Mouse (Mus musculus) forebrain, postnatal 0 days (tissue): ENCODE results near the gene Phactr2. TPM values are rescaled to one million over a fixed set of nuclear protein-coding genes. Genes with fewer than 3 reads are reported as not detected.

Experiments
- ATAC-seq: fragments of 200-750 bp; cut with Nextera tagmentation; 2 replicates; pipeline ENCODE4 v1.8.0; 2017; ENCODE audit warnings: mild to moderate bottlenecking, moderate library complexity
- DNase-seq: peaks from one replicate; pipeline ENCODE4 v3.0.0-alpha.2; 2015
- H3K27ac ChIP-seq: fragments of 300-500 bp; sonication (generic); 2 replicates; pipeline ENCODE4 v1.5.1; 2014; ENCODE audit warnings: low read depth, mild to moderate bottlenecking, antibody characterized with exemption, low read length, moderate library complexity, mixed read lengths
- H3K27me3 ChIP-seq: fragments of 300-500 bp; sonication (generic); 2 replicates; pipeline ENCODE4 v1.6.1; 2014; ENCODE audit warnings: mild to moderate bottlenecking, low read length, mixed read lengths; ENCODE audit not compliant: insufficient read depth
- H3K36me3 ChIP-seq: fragments of 300-500 bp; sonication (generic); 2 replicates; pipeline ENCODE4 v1.6.1; 2014; ENCODE audit warnings: mild to moderate bottlenecking, moderate library complexity; ENCODE audit not compliant: insufficient read depth
- H3K4me1 ChIP-seq: fragments of 300-500 bp; sonication (generic); 2 replicates; pipeline ENCODE4 v1.6.1; 2014; ENCODE audit warnings: antibody characterized with exemption; ENCODE audit not compliant: insufficient read depth
- H3K4me2 ChIP-seq: fragments of 300-500 bp; sonication (generic); 2 replicates; pipeline ENCODE4 v1.6.1; 2014; ENCODE audit warnings: low read depth, mild to moderate bottlenecking, moderate library complexity
- H3K4me3 ChIP-seq: fragments of 300-500 bp; sonication (generic); 2 replicates; pipeline ENCODE4 v1.5.1; 2014; ENCODE audit warnings: low read depth, low read length, mixed read lengths
- H3K9ac ChIP-seq: fragments of 300-500 bp; sonication (generic); 2 replicates; pipeline ENCODE4 v1.6.1; 2014; ENCODE audit warnings: mild to moderate bottlenecking
- H3K9me3 ChIP-seq: fragments of 300-500 bp; sonication (generic); 2 replicates; pipeline ENCODE4 v1.6.1; 2016; ENCODE audit warnings: low read length
- CTCF ChIP-seq: sonication (generic); IDR thresholded peaks from 2 replicates; pipeline ENCODE4 v1.5.1; 2016; ENCODE audit warnings: antibody characterized with exemption, control low read depth, low read depth
- WGBS: fragments of 180-500 bp; shearing (Covaris S2); extraction: QIAGEN DNeasy Blood & Tissue Kit; methylation state at CpG from one replicate; pipeline ENCODE4 v1.1.7; 2014; 5-methylcytosine and 5-hydroxymethylcytosine counted together
- polyA plus RNA-seq: library from polyadenylated mRNA; unstranded; fragments of >200 nt; fragmentation: Nextera tagmentation; extraction: Ambion mirVana; gene quantifications from 2 replicates; pipeline ENCODE4 v1.2.1, GENCODE M21; 2015
- total RNA-seq: library from RNA; depleted of rRNA; stranded (reverse); fragments of >200 nt; gene quantifications from 2 replicates; pipeline ENCODE4 v1.2.3, GENCODE M21; 2014; rRNA removed

The Phactr2 gene
- total and polyA plus RNA-seq, 2 experiments from 2014 or later = 8.1 to 10.5 TPM

DNA sequence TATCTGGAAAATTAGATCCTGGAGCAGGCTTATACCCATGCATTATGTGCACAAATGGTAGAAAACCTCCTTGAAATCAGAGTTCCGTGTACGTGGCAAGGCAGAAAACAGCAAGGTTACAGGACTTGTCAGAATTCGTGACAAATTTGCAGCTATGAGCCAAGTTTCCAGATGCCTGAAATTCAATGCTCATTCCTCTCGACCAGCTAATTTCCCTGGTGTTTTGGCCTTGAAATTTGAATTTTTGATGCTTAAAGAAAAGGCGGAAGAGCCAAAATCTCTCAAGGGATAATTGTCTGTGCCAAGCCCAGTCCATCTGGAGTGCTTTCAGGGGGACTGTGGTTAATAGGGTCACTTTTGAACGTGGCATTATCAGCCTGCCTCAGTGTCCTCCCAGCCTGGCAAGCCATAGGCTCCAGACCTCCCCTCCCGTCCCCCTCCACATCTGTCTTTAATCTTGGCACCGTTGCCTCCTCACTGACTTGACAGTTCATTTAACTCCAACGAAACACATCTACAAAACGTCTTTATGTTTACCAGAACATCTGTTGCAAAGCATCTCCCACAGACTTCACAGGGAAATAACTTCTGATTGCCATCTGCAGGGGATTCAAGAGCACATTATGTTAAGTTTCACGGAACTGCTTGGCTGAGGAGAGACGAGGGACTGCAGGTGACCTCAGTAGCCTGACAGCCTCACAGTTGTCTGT lies 303.3 kb downstream of the Phactr2 start:
- no peak overlapping the region for H3K4me2 ChIP-seq
- DNase-seq = peak; percentile 48
- H3K9me3 ChIP-seq = no peaks in the 10 kb centered on the region
- no peak overlapping the region for H3K4me3 ChIP-seq
- no peak overlapping the region for H3K27ac ChIP-seq
- TF ChIP-seq CTCF = no peak
- no peak overlapping the region for H3K9ac ChIP-seq
- no peaks in the 10 kb centered on the region for H3K27me3 ChIP-seq
- 26% methylated on average over 12 of the region's 12 CpGs for WGBS
- peaks cover 11% of the 10 kb centered on the region; the same call in 1 of the 2 replicates for H3K4me1 ChIP-seq
- H3K36me3 ChIP-seq = no peaks in the 10 kb centered on the region
- ATAC-seq = peak; percentile 45

- no peak overlapping the region for H3K27ac ChIP-seq
Observed at GRCm38 (mm10) chr10:13168461-13168860, 305.8 kb downstream of the Phactr2 start.

GRCm38 (mm10) chr10:13162031-13162430 lies 312.2 kb downstream of the Phactr2 start:
- Histone ChIP-seq H3K9me3 (no peaks in the 10 kb centered on the region), H3K9ac (no peak overlapping the region), H3K36me3 (no peaks in the 10 kb centered on the region), H3K4me3 (no peak overlapping the region), H3K27ac (no peak overlapping the region), H3K4me1 (no peaks in the 10 kb centered on the region), H3K4me2 (no peak overlapping the region), H3K27me3 (no peaks in the 10 kb centered on the region)
- WGBS = 86% methylated on average over 4 of the region's 4 CpGs
- DNase-seq (no peak), ATAC-seq (no peak)
- TF ChIP-seq CTCF = no peak

More at GRCm38 (mm10) chr10:13168461-13168860, 305.8 kb downstream of the Phactr2 start:
- Histone ChIP-seq H3K9ac (no peak overlapping the region), H3K4me1 (peaks cover 11% of the 10 kb centered on the region; the same call in 1 of the 2 replicates), H3K36me3 (no peaks in the 10 kb centered on the region), H3K4me3 (no peak overlapping the region), H3K9me3 (no peaks in the 10 kb centered on the region), H3K27me3 (no peaks in the 10 kb centered on the region), H3K4me2 (no peak overlapping the region)
- no peak for DNase-seq
- WGBS = 89% methylated on average over 5 of the region's 5 CpGs
- no peak for ATAC-seq
- TF ChIP-seq CTCF = no peak

- H3K4me2 ChIP-seq = no peak overlapping the region
- no peaks in the 10 kb centered on the region for H3K27me3 ChIP-seq
- no peak for ATAC-seq
- no peak overlapping the region for H3K9ac ChIP-seq
- H3K36me3 ChIP-seq = no peaks in the 10 kb centered on the region
- H3K4me3 ChIP-seq = no peak overlapping the region
- WGBS = 93% methylated on average over 4 of the region's 4 CpGs
- DNase-seq = no peak
- no peak overlapping the region for H3K27ac ChIP-seq
- no peak for TF ChIP-seq CTCF
- no peaks in the 10 kb centered on the region for H3K4me1 ChIP-seq
- no peaks in the 10 kb centered on the region for H3K9me3 ChIP-seq
Observed at GRCm38 (mm10) chr10:13160913-13161312, 313.3 kb downstream of the Phactr2 start.

Other genes starting within 250 kb of the Phactr2 start
- gene Fuca2, start 25.1 kb upstream of the Phactr2 start, total RNA-seq = 11.3 and 12.5 TPM in 2 replicates
- 42.5 and 45.7 TPM in 2 replicates for gene Fuca2, start 25.1 kb upstream of the Phactr2 start, polyA plus RNA-seq
- gene Adat2, start 78.5 kb upstream of the Phactr2 start, total RNA-seq = 4.1 and 6.0 TPM in 2 replicates
- 2.0 and 2.2 TPM in 2 replicates for gene Adat2, start 78.5 kb upstream of the Phactr2 start, polyA plus RNA-seq
- 41.5 and 41.7 TPM in 2 replicates for gene Pex3, start 78.7 kb upstream of the Phactr2 start, total RNA-seq
- gene Pex3, start 78.7 kb upstream of the Phactr2 start, polyA plus RNA-seq = 31.6 and 33.8 TPM in 2 replicates